Mouse (Mus musculus): Measurements from ENCODE around the gene Elane. TPM values are rescaled to one million over a fixed set of nuclear protein-coding genes. Genes with fewer than 3 reads are reported as not detected.

Elane gene
- polyA plus RNA-seq, 1 experiment from 2014 or later, result 0.49 TPM

DNA sequence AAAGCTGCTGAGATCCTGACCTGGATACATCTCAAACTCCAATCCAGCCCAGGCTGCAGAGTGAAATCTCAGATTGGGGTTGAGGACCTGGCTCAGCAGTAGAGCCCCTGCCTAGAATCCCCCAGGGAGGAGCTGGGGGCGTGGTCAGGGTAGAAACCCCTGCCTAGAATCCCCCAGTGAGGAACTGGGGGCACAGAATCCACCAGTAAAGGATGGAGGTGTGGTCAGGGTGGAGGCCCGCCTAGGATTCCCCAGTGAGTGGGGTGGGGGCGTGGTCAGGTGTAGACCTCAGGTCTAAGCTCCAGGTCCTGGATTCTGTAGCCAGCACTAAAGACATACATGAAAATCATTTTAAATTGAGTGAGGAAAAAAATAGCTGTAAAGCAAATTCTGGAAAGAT lies 13.2 kb upstream of the Elane start:
- H3K9ac ChIP-seq (ENCODE audit: low read depth, low read length), result no peak overlapping the region
- peaks cover 8% of the 10 kb centered on the region; the same call in 1 of the 2 replicates for H3K27me3 ChIP-seq (ENCODE audit: control insufficient read depth, insufficient read depth, low read length)
- H3K4me3 ChIP-seq (ENCODE audit: low read depth, low read length), result no peak overlapping the region
- H3K9me3 ChIP-seq (replicated peaks; ENCODE audit: control insufficient read depth, low read length), result no peaks in the 10 kb centered on the region
- ATAC-seq (replicated peaks; ENCODE audit: insufficient number of reproducible peaks, low FRiP score, low TSS enrichment), result no peak
- no peak overlapping the region; the same call in 1 of the 2 replicates for H3K4me2 ChIP-seq
- H3K4me1 ChIP-seq (ENCODE audit: control insufficient read depth, insufficient read depth, low read length), result peaks cover 8% of the 10 kb centered on the region
- WGBS (ENCODE audit: insufficient replicate concordance), result 47% methylated on average over 3 of the region's 3 CpGs
- no peaks in the 10 kb centered on the region for H3K36me3 ChIP-seq (ENCODE audit: control insufficient read depth, insufficient read depth, low read length)
- H3K27ac ChIP-seq (ENCODE audit: low read depth, low read length), result no peak overlapping the region

DNA sequence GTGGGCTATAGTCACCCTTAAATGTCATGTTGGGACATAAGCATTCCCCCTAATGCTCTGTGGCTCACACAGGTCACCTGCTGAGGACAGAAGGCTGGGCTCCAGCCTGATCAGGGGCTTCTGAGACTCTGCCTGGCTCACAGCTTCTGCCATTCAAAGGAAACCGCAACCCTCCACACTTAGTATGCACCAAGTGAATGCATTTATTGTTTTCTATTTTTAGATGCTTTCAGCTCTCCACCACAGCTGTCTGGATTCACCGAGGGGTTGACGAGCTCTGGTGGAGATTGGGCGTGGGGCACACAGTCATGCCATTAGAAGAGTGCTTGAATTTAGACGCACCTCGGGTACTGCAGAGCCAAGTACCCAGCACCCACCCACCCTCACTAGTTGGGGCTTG lies 12.7 kb upstream of the Elane start:
- peak overlapping the region; percentile 69 for H3K4me3 ChIP-seq (ENCODE audit: low read depth, low read length)
- H3K27me3 ChIP-seq (ENCODE audit: control insufficient read depth, insufficient read depth, low read length), result peaks cover 8% of the 10 kb centered on the region; the same call in 1 of the 2 replicates
- H3K4me1 ChIP-seq (ENCODE audit: control insufficient read depth, insufficient read depth, low read length), result peaks cover 8% of the 10 kb centered on the region
- WGBS (ENCODE audit: insufficient replicate concordance), result 12% methylated on average over 6 of the region's 6 CpGs
- H3K36me3 ChIP-seq (ENCODE audit: control insufficient read depth, insufficient read depth, low read length), result no peaks in the 10 kb centered on the region
- ATAC-seq (replicated peaks; ENCODE audit: insufficient number of reproducible peaks, low FRiP score, low TSS enrichment), result no peak
- H3K4me2 ChIP-seq, result peak overlapping the region; percentile 74
- H3K9me3 ChIP-seq (replicated peaks; ENCODE audit: control insufficient read depth, low read length), result no peaks in the 10 kb centered on the region
- peak overlapping the region; percentile 64; the same call in 1 of the 2 replicates for H3K9ac ChIP-seq (ENCODE audit: low read depth, low read length)
- no peak overlapping the region for H3K27ac ChIP-seq (ENCODE audit: low read depth, low read length)

DNA sequence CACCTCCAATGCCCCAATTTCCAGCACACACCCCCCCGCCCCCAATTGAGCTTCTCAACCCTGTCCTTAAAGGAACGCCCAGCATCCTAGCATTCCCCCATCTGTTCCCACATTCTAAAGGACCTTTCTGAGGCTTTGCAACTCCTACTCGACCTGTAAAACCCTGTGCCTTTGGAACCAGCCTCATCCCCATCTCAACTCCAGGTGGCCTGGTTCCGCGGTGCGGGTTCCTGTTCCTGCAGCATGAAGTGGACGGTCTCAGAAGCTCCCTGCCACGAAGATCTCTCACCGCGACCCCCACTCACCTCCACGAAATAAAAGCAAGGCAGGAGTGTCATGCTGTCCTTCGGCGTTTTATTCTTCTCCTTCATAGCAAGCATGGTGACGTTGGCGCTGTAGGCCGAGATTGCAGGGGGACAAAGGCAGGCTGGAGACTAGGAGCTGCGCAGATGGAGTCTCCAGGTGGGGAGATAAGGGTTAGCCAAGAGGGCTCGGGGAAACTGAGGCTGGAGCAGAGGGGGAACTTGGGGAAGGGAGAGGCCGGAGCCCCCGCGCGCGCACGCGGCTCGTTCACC lies 12.2 kb upstream of the Elane start:
- Histone ChIP-seq H3K27me3 (ENCODE audit: control insufficient read depth, insufficient read depth, low read length) (peaks cover 8% of the 10 kb centered on the region; the same call in 1 of the 2 replicates), H3K4me3 (ENCODE audit: low read depth, low read length) (peak overlapping the region; percentile 69), H3K27ac (ENCODE audit: low read depth, low read length) (no peak overlapping the region), H3K4me2 (peak overlapping the region; percentile 74), H3K9ac (ENCODE audit: low read depth, low read length) (peak overlapping the region; percentile 64), H3K9me3 (replicated peaks; ENCODE audit: control insufficient read depth, low read length) (no peaks in the 10 kb centered on the region), H3K4me1 (ENCODE audit: control insufficient read depth, insufficient read depth, low read length) (peaks cover 8% of the 10 kb centered on the region), H3K36me3 (ENCODE audit: control insufficient read depth, insufficient read depth, low read length) (no peaks in the 10 kb centered on the region)
- WGBS (ENCODE audit: insufficient replicate concordance), result 6% methylated on average over 19 of the region's 26 CpGs
- ATAC-seq (replicated peaks; ENCODE audit: insufficient number of reproducible peaks, low FRiP score, low TSS enrichment), result no peak

DNA sequence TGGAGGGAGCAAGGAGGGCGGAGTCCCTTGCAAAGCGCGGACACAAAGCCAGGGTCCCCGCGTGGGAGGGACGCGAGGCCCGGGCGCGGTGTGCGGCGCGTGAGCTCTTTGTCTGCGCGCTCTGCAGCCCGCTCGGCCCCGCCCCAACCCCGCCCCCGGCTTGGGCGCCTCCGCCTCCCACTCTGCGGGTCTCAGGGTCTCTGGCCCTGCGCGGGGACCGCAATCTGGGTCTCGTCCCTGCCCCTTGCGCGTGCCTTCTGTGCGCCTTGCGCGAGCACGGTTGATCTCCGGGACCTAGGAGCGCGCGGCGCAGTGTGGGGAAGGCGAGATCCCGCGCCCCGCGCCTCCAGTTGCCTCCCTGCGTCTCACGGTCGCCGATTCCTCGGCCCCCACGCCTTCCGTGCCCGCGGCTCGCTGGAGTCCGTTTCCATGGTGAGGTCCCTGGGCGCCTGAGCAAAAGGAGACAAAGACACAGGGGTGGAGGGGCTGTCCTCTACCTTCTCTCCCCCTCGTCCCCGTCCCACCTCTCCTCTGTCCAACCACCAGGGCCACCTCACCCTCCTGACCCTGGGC lies 11.7 kb upstream of the Elane start, which contains the start of the genes Prtn3 and Plppr3:
Prtn3 (plus strand) TSS at position 187 of the 573 bp plus-strand sequence.
Plppr3 (minus strand) TSS at position 345 of the 573 bp plus-strand sequence.
- Histone ChIP-seq H3K27ac (ENCODE audit: low read depth, low read length) (no peak within 1 kb of the TSS), H3K9ac (ENCODE audit: low read depth, low read length) (peak within 1 kb of the TSS; percentile 64), H3K9me3 (replicated peaks; ENCODE audit: control insufficient read depth, low read length) (no peaks in the 10 kb centered on the region), H3K4me1 (ENCODE audit: control insufficient read depth, insufficient read depth, low read length) (peaks cover 9% of the 10 kb centered on the region), H3K36me3 (ENCODE audit: control insufficient read depth, insufficient read depth, low read length) (no peaks in the 10 kb centered on the region), H3K27me3 (ENCODE audit: control insufficient read depth, insufficient read depth, low read length) (peaks cover 8% of the 10 kb centered on the region; the same call in 1 of the 2 replicates), H3K4me3 (ENCODE audit: low read depth, low read length) (peak within 1 kb of the TSS; percentile 69), H3K4me2 (peak within 1 kb of the TSS; percentile 74)
- ATAC-seq (replicated peaks; ENCODE audit: insufficient number of reproducible peaks, low FRiP score, low TSS enrichment), result peak; percentile 50
- 0% methylated on average over 42 of the region's 57 CpGs for whole genome bisulfite sequencing (ENCODE audit: insufficient replicate concordance)

DNA sequence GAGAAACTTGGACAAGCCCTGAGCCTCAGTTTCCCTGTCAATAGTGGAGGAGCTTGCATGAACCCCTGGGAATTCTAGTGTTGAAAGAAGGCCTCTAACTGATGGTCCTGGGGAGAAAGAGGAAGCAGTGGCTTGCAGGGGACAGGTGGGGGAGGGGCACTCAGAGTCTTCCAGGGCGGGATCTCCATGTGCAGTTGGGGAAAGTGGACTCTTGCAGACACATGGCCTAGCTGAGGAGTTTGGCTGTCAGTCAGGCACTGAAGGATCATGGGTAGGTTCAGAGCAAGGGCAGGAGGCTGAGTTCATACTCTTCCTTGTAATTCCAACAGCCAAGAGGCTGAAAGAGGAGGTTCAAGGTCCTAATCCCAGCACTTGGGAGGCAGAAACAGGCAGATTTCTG lies 8.9 kb upstream of the Elane start:
- no peaks in the 10 kb centered on the region for H3K36me3 ChIP-seq (ENCODE audit: control insufficient read depth, insufficient read depth, low read length)
- peaks cover 12% of the 10 kb centered on the region for H3K27me3 ChIP-seq (ENCODE audit: control insufficient read depth, insufficient read depth, low read length)
- H3K4me2 ChIP-seq, result no peak overlapping the region
- H3K4me1 ChIP-seq (ENCODE audit: control insufficient read depth, insufficient read depth, low read length), result peaks cover 20% of the 10 kb centered on the region
- no peak overlapping the region for H3K4me3 ChIP-seq (ENCODE audit: low read depth, low read length)
- no peaks in the 10 kb centered on the region for H3K9me3 ChIP-seq (replicated peaks; ENCODE audit: control insufficient read depth, low read length)
- H3K9ac ChIP-seq (ENCODE audit: low read depth, low read length), result no peak overlapping the region
- H3K27ac ChIP-seq (ENCODE audit: low read depth, low read length), result no peak overlapping the region
- WGBS (ENCODE audit: insufficient replicate concordance), result 36% methylated on average over 1 of the region's 1 CpGs
- ATAC-seq (replicated peaks; ENCODE audit: insufficient number of reproducible peaks, low FRiP score, low TSS enrichment), result no peak

DNA sequence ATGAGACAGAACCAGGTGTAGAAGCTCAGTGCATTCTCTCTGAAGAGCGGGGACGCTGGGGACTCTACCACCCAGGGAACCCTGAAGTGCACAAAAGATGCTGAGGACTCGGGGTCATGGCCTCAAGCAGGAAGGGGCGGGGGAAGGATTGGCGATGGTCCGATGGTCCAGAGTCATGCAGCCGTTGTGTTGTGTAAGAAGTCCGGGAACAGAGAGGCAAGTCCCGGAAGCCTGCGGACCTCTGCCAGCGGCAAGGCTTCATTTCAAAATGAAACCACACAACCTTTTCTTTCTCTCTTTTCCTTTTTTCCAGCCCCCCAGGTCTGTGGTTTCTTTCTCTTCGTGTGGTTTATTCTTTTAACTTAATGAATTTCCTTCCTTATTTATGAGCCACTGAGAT lies 8.3 kb upstream of the Elane start:
- H3K9me3 ChIP-seq (replicated peaks; ENCODE audit: control insufficient read depth, low read length), result no peaks in the 10 kb centered on the region
- WGBS (ENCODE audit: insufficient replicate concordance), result 57% methylated on average over 12 of the region's 12 CpGs
- no peaks in the 10 kb centered on the region for H3K36me3 ChIP-seq (ENCODE audit: control insufficient read depth, insufficient read depth, low read length)
- ATAC-seq (replicated peaks; ENCODE audit: insufficient number of reproducible peaks, low FRiP score, low TSS enrichment), result no peak
- peaks cover 25% of the 10 kb centered on the region for H3K4me1 ChIP-seq (ENCODE audit: control insufficient read depth, insufficient read depth, low read length)
- peaks cover 15% of the 10 kb centered on the region for H3K27me3 ChIP-seq (ENCODE audit: control insufficient read depth, insufficient read depth, low read length)
- H3K9ac ChIP-seq (ENCODE audit: low read depth, low read length), result no peak overlapping the region
- no peak overlapping the region for H3K27ac ChIP-seq (ENCODE audit: low read depth, low read length)
- H3K4me2 ChIP-seq, result no peak overlapping the region
- no peak overlapping the region for H3K4me3 ChIP-seq (ENCODE audit: low read depth, low read length)

DNA sequence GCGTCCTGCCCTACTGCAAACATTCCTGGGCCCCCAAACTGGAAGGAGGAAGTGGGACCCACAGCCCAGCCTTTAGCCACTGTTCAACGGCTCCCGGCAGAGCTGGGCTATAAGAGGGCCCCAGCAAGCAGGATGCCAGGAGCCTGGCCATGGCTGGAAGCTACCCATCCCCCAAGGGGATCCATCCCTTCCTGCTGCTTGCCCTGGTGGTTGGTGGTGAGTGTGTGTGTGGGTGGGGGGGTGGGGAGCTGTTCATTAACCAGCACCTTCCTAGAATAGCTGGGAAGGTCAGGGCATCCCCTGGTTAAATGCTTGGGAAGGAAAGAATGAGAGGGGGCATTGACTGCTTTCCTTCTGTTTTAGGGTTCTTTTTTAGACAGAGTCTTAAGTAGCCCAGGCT lies 6.5 kb upstream of the Elane start:
- WGBS (ENCODE audit: insufficient replicate concordance), result 41% methylated on average over 3 of the region's 3 CpGs
- H3K36me3 ChIP-seq (ENCODE audit: control insufficient read depth, insufficient read depth, low read length), result no peaks in the 10 kb centered on the region
- peaks cover 21% of the 10 kb centered on the region for H3K4me1 ChIP-seq (ENCODE audit: control insufficient read depth, insufficient read depth, low read length)
- H3K9ac ChIP-seq (ENCODE audit: low read depth, low read length), result no peak overlapping the region
- H3K4me3 ChIP-seq (ENCODE audit: low read depth, low read length), result no peak overlapping the region
- H3K9me3 ChIP-seq (replicated peaks; ENCODE audit: control insufficient read depth, low read length), result no peaks in the 10 kb centered on the region
- H3K27ac ChIP-seq (ENCODE audit: low read depth, low read length), result no peak overlapping the region
- peaks cover 15% of the 10 kb centered on the region for H3K27me3 ChIP-seq (ENCODE audit: control insufficient read depth, insufficient read depth, low read length)
- no peak for ATAC-seq (replicated peaks; ENCODE audit: insufficient number of reproducible peaks, low FRiP score, low TSS enrichment)
- H3K4me2 ChIP-seq, result no peak overlapping the region

DNA sequence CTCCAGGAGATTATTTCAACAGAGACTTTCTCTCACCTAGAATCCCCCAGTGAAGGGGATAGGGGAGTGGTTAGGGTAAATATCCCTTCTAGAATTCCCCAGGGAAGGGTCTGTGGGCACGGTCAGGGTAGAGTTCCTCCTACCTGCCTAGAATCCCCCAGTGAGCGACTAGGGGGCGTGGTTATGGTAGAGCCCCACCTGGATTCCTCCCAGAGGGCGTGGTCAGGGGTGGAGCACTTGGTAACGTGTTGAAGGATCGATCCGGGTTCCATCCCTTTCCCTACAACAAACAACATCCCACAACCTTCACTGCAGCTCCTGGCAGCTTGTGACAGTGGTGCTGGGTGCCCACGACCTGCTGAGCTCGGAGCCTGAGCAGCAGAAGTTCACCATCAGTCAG lies 5.3 kb upstream of the Elane start:
- Histone ChIP-seq H3K4me2 (peak overlapping the region; percentile 7; the same call in 1 of the 2 replicates), H3K27me3 (ENCODE audit: control insufficient read depth, insufficient read depth, low read length) (peaks cover 14% of the 10 kb centered on the region)
- ATAC-seq (replicated peaks; ENCODE audit: insufficient number of reproducible peaks, low FRiP score, low TSS enrichment), result no peak

More for the DNA sequence above, 5.3 kb upstream of the Elane start:
- WGBS (ENCODE audit: insufficient replicate concordance), result 15% methylated on average over 9 of the region's 9 CpGs
- peaks cover 19% of the 10 kb centered on the region for H3K4me1 ChIP-seq (ENCODE audit: control insufficient read depth, insufficient read depth, low read length)
- no peak overlapping the region for H3K27ac ChIP-seq (ENCODE audit: low read depth, low read length)
- H3K9ac ChIP-seq (ENCODE audit: low read depth, low read length), result no peak overlapping the region
- no peaks in the 10 kb centered on the region for H3K36me3 ChIP-seq (ENCODE audit: control insufficient read depth, insufficient read depth, low read length)
- no peaks in the 10 kb centered on the region for H3K9me3 ChIP-seq (replicated peaks; ENCODE audit: control insufficient read depth, low read length)
- no peak overlapping the region for H3K4me3 ChIP-seq (ENCODE audit: low read depth, low read length)
